Mouse (Mus musculus) frontal cortex, postnatal 10 days (tissue): ENCODE measurements around the gene Vil1.

Experiments used
- DNase-seq, 2 experiments: peaks; one replicate each; pipeline ENCODE4 v3.0.0; 2022; ENCODE audit warnings: low spot score in 2 of 2, mixed read lengths in 1 of 2

Gene Vil1

DNA sequence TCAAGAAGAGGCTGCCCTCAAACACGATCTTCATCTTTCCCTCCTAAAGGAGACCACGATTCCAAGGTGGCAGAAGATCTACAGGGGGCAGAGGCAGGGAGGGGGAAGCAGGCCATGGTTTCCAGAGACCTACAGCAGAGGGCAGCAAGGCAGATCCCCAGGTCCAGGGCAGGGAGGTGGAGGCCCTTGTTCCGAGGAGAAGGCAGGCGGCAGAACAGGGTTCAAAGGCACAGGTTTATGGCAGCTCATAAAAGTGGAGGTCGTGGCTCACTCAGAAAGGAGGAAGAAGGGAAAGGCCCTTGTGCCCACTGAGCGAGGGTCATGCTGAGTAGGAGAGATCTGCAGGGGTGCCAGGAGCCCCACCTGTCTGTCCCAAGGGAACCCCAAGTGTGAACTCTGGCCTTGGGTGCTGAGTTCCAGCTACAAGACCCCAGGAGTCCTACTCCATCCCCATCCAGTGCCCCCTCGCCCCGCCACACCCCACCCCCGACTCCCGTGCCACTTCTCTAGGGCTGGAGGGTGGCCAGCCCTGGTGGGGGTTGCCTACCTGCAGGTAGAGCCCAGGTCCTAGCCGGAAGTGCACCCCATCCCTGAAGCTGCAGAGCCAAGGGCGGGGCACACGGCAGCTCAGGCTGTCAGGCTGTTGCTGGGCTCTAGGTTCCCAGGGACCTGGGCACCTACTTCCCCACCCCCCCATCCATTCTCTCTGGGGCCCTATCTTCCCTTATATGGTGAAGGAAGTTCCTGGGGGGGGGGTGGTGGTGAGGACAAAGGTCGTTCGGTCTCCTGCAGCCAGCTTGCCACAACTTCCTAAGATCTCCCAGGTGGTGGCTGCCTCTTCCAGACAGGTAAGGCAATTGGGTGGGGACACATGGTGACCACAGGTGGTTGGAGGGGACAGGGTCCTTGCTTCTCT, at the start of gene Vil1:
Gene Vil1, plus strand, starts transcription at position 788 of the 916 bp plus-strand sequence.
- no peak for DNase-seq

DNA sequence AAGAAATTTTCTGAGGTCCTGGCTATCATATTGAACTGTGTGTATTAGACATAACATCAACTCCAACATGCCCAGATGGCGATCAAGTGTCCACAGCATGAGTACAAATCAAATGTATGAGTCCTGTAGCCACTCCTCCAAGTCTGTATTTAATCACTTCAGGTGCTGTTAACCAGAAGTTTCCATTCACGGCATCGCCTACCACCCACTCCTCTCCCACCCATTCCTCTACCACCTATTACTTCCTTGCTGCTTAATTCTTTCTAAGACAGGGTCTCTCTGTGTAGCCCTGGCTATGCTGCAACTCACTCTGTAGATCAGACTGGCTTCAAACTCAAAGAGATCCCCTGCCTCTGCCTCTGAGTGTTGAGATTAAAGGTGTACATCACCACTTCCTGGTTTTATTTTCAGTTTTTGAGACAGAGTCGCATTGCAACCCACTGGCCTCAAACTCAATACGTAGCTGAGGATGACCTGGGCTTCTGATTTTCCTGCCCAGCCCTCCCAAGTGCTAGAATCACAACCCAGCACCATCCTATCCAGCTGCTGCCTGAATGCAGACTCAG, 49.1 kb upstream of the Vil1 start:
- DNase-seq = no peak

DNA sequence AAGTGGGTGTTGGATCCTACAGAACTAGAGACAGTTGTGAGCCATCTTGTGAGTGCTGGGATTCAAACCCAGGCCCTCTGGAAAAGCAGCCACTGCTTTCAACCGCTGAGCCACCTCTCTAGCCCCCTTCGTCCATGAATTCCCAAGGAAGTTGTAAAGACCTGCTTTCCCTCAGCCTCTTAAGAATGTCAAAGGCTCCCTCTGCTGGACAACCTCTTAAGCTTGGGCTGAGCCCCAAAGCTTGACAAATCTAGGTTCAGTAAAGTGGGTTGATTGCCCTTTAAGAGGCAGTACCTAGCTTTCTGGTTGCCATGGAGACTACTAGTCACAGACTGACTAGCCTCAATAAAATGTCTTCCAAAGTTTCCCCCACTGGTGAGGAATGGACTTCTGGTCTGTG, 47.4 kb upstream of the Vil1 start, which contains the start of gene Catip:
Gene Catip, plus strand, starts transcription at position 297 of the 400 bp plus-strand sequence.
- DNase-seq = peak; percentile 67 to 70

GRCm38 (mm10) chr1:74362325-74363229, 46.6 kb upstream of the Vil1 start:
- DNase-seq = no peak

- DNase-seq = no peak
Measured at GRCm38 (mm10) chr1:74363437-74363836, 45.7 kb upstream of the Vil1 start.

DNA sequence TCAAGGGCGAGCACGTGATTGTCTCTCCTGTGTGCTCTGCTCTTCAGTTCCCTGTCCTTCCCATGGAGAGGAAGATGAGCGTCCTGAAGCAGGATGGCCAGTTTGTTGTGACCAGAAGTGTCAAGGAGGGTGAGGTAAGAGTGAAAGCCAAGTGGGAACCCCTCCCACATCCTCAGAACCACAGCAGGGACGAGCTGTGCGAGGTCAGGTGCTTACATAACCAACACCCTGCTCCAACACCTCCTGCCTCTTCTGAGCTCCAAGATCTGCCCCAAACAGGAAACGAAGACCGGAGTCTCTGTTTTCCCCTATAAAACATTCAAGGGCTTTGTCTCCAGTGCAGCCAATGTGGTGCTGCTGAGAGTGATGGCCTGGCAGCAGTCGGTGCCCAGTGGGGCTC, 44.9 kb upstream of the Vil1 start:
- no peak for DNase-seq

- DNase-seq = peak in 1 of 2 experiments; percentile 44
Measured at GRCm38 (mm10) chr1:74367886-74368645, 41.1 kb upstream of the Vil1 start.

DNA sequence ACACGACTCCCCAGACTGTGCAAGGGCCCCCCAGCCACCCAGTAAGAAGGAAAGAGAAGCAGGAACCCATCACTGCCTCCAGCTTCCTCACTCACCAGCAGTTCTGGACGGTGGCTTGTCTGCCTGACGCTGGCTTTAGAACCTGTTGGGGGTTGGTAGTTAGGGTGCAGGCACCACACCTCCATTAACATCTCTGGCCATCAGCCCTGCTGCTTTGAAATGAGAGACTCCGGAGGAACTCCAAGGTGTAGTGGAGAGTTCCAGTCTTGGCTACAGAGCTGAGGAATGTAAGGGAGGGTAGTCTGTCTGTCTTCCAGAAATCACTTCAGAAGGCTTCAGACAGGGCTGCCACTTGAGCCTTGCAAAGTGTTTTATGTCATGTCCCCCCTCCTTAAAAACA, 39.1 kb upstream of the Vil1 start:
- no peak for DNase-seq

DNA sequence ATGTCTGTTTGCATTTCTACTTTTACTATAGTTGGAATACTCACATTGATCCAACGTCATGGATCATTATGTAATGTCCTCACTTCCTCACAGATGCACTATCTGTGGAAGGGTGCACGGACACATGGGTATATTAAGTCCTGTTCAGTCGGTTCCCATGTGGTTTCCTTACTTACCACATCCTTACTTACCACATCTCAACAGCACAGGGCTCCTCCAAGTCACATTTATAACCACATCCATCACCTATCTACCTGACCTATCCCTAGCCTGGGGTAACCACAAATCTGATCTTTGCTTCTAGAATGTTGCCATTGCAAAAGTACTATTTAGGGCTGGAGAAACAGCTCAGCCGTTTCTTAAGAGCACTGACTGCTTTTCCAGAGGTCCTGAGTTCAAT, 35.8 kb upstream of the Vil1 start:
- no peak for DNase-seq

DNA sequence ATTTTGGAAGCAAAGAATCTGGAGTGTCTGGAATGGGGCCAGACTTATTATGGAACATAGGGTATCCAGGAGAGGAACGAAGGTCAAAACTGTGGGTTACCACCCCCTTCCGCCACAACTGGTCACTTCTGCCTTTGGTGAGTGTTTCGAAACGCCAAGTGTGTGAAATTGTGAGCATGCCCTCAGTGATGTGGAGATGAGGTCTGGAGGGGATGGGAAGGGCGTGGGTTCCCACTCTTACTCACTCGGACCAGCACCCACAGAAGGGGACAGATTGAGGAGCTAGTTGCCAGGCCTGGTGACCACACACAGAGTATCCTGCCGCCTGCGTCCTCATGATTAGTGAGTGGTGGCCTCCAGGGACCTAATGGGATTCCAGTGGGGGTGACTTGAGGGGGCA, 34.2 kb upstream of the Vil1 start, which contains the start of gene Slc11a1:
Gene Slc11a1, plus strand, starts transcription at position 216 of the 400 bp plus-strand sequence.
- no peak for DNase-seq

DNA sequence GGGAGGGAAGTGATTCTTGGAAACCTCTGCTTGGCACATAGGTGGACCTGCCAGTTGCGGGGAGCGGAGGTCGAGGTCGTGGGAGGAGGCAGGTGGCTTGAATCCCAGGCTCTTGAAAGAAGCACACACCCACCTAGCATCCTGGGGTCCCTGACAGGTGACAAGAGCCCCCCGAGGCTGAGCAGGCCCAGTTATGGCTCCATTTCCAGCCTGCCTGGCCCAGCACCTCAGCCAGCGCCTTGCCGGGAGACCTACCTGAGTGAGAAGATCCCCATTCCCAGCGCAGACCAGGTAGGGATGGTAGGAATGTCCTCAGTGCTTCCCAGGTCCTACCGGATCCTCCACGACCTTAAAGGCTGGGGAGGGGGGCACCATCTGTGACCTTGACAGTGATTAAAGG, 33.6 kb upstream of the Vil1 start:
- DNase-seq = no peak

DNA sequence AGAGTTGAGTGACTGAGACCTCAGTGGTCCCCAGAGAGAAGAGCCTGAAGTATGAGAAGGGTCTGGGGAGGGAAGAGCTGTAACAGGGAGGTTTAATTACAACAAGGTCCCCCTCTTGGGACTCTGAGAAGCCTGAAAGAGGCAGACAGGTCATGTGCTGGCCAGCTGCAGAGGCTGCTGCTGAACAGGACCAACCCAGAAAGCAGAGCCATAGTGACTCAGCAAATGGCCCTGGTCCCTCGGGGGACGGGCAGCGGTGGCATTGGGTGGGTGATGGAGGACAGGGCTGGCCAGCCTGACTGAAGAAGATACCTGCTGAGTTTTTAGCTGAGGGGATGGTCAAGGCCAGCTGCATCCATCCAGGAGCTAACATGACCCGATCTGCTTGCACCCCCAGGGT, 32.8 kb upstream of the Vil1 start:
- DNase-seq = no peak

- no peak for DNase-seq
Measured at GRCm38 (mm10) chr1:74379058-74379504, 30.1 kb upstream of the Vil1 start.

DNA sequence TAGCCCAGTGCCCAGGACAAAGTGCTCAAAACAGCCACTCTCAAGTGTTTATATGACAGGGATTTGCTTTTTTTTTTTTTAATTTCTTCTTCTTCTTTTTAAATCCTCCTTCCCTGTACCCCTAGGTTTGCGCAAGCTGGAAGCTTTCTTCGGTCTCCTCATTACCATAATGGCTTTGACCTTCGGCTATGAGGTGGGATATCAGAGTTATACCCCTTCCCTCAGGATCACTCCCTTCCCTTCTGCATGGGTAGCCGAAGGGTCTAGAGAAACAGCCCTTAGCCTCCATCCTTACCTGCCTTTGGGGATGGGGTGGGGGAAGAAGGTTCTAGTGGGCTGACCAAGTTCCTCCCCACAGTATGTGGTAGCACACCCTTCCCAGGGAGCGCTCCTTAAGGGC, 28.7 kb upstream of the Vil1 start:
- DNase-seq = no peak

DNA sequence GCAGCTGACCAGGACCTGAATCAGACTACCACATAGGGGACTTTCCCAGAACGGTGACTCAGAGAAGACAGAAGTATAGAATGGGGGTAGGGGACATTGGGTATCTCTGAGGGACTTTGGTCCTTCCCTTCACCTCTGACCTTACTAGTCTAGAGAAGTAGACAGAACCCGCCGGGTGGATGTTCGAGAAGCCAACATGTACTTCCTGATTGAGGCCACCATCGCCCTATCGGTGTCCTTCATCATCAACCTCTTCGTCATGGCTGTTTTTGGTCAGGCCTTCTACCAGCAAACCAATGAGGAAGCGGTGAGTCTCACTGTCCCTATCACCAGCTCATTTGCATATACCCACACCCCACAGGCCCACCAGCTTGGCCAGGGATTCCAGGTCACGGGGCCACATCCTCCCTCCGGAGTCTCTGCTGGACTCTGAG, 27.6 kb upstream of the Vil1 start:
- no peak for DNase-seq

GRCm38 (mm10) chr1:74383385-74383784, 25.8 kb upstream of the Vil1 start:
- DNase-seq = no peak

DNA sequence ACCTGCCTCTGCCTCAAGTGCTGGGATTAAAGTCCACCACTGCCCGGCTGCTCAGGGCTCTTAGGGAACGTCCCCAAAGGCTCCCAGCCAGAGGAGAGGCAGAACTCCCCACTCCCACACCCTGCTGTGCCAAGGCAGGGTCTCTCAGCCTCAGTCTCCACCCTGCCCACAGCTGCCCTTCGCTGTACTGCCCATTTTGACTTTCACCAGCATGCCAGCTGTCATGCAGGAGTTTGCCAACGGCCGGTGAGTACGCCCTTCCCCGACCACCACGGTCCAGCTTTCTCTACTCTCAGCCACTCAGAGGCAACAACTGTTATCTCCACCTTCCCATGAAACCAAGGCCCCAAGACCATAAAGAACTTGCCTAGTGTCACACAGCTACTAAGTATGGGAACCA, 24.7 kb upstream of the Vil1 start:
- no peak for DNase-seq

- DNase-seq = peak in 1 of 2 experiments; percentile 9
Measured at GRCm38 (mm10) chr1:74385064-74385463, 24.1 kb upstream of the Vil1 start.

- no peak for DNase-seq
Measured at GRCm38 (mm10) chr1:74385531-74385930, 23.6 kb upstream of the Vil1 start.

GRCm38 (mm10) chr1:74386363-74386713, 22.8 kb upstream of the Vil1 start:
- DNase-seq = no peak

- DNase-seq = peak; percentile 82 to 89
Measured at GRCm38 (mm10) chr1:74386714-74387385, 22.3 kb upstream of the Vil1 start.
